Mouse (Mus musculus) kidney, adult 2 months (tissue): ENCODE data around the gene Gabbr1. TPM values are rescaled to one million over a fixed set of nuclear protein-coding genes. Genes with fewer than 3 reads are reported as not detected.

ENCODE experiments used
- DNase-seq: peaks from one replicate; pipeline ENCODE4 v3.0.0; 2021
- H3K27ac ChIP-seq: fragments of 200-500 bp; 2 replicates; pipeline ENCODE4 v1.5.1; 2012; ENCODE audit warnings: low read depth, low read length, control low read depth, inconsistent platforms; ENCODE audit not compliant: insufficient read depth
- H3K27me3 ChIP-seq: fragments of 200-500 bp; replicated peaks from 2 replicates; pipeline ENCODE4 v1.6.1; 2012; ENCODE audit warnings: mild to moderate bottlenecking, moderate library complexity, low read length, inconsistent platforms; ENCODE audit not compliant: control insufficient read depth, insufficient read depth
- H3K36me3 ChIP-seq: fragments of 200-500 bp; 2 replicates; pipeline ENCODE4 v1.6.1; 2012; ENCODE audit warnings: mild to moderate bottlenecking, moderate library complexity, low read length, inconsistent platforms; ENCODE audit not compliant: control insufficient read depth, insufficient read depth
- H3K4me1 ChIP-seq: fragments of 200-500 bp; 2 replicates; pipeline ENCODE4 v1.6.1; 2011; ENCODE audit warnings: low read length; ENCODE audit not compliant: control insufficient read depth, insufficient read depth
- H3K4me3 ChIP-seq: fragments of 200-500 bp; 2 replicates; pipeline ENCODE4 v1.5.1; 2011; ENCODE audit warnings: mild to moderate bottlenecking, low read depth, low read length, control low read depth; ENCODE audit not compliant: insufficient read depth
- CTCF ChIP-seq: fragments of 200-500 bp; conservative IDR thresholded peaks from 2 replicates; pipeline ENCODE4 v1.5.1; 2011; ENCODE audit warnings: low read depth, mild to moderate bottlenecking, control low read depth, low read length, moderate library complexity, mixed read lengths; ENCODE audit not compliant: insufficient read depth, insufficient read length
- POLR2A ChIP-seq: fragments of 200-500 bp; IDR thresholded peaks from one replicate; pipeline ENCODE4 v1.6.1; 2011; ENCODE audit warnings: low read depth, low read length, control low read depth
- WGBS: fragments of 180-500 bp; shearing (Covaris S2); methylation state at CpG from one replicate; pipeline ENCODE4 v1.1.7; 2018; 5-methylcytosine and 5-hydroxymethylcytosine counted together
- polyA plus RNA-seq: library from polyadenylated mRNA; depleted of rRNA; stranded (reverse); fragments of >200 nt; gene quantifications from 2 replicates; pipeline ENCODE4 v1.2.3, GENCODE M21; 2012

Gene Gabbr1
- polyA plus RNA-seq, 1 experiment: 21.0 TPM

DNA sequence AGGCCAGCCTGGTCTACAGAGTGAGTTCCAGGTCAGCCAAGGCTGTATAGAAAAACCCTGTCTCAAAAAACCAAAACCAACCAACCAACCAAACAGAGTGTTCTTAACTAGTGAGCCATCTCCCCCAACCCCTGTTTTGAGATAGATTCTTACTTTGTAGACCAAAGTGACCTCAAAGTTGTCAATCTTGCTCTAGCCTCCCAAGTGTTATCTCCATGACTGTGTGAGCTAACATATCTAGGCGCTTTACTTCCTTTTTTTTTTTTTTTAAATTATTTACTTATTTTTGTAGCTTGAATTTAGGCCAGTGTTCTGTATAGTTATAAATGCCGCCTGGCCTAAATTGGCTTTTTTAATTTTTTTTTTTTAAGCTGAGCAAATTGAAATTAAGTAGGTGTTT is 20.2 kb downstream of the Gabbr1 start:
- peaks cover 2% of the 10 kb centered on the region; the same call in 1 of the 2 replicates for H3K36me3 ChIP-seq
- no peaks in the 10 kb centered on the region for H3K4me1 ChIP-seq

GRCm38 (mm10) chr17:37067861-37068260 is 22.1 kb downstream of the Gabbr1 start:
- WGBS: 83% methylated on average over 1 of the region's 1 CpGs
- no peak for DNase-seq
- Histone ChIP-seq H3K27me3 (no peaks in the 10 kb centered on the region), H3K36me3 (peaks cover 2% of the 10 kb centered on the region; the same call in 1 of the 2 replicates), H3K27ac (no peak overlapping the region), H3K4me3 (no peak overlapping the region), H3K4me1 (no peaks in the 10 kb centered on the region)
- TF ChIP-seq POLR2A (no peak), CTCF (no peak)

More for the DNA sequence above, 20.2 kb downstream of the Gabbr1 start:
- DNase-seq: no peak
- Histone ChIP-seq H3K4me3 (no peak overlapping the region), H3K27ac (no peak overlapping the region), H3K27me3 (no peaks in the 10 kb centered on the region)
- no peak for TF ChIP-seq POLR2A
- TF ChIP-seq CTCF: no peak
- 94% methylated on average over 2 of the region's 2 CpGs for WGBS

DNA sequence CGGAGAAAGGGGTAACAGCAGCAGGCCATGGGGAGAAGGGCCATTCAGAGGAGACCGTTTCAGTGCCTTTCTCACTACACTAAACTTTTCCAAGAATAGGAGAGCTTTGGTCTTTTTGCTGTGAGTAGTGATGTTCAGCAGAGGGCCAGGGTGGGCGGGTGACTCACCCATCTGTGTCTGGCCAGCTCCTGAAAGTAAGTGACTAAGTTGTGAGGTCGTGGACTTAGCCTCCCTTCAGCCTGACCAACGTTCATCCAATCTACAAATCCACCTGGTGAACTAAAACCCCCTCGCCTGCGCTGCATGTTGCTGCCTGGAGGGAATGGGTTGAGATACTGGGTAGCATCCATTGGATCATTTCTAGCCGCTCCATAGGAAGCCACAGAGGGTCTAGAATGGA is 24.4 kb downstream of the Gabbr1 start:
- Histone ChIP-seq H3K4me1 (no peaks in the 10 kb centered on the region), H3K27ac (no peak overlapping the region), H3K36me3 (no peaks in the 10 kb centered on the region; the same call in 1 of the 2 replicates), H3K4me3 (no peak overlapping the region), H3K27me3 (no peaks in the 10 kb centered on the region)
- DNase-seq: no peak
- 85% methylated on average over 8 of the region's 8 CpGs for WGBS
- TF ChIP-seq CTCF (no peak), POLR2A (no peak)

GRCm38 (mm10) chr17:37072080-37072729 is 26.4 kb downstream of the Gabbr1 start:
- no peaks in the 10 kb centered on the region for H3K4me1 ChIP-seq
- TF ChIP-seq POLR2A (no peak), CTCF (no peak)
- no peaks in the 10 kb centered on the region for H3K27me3 ChIP-seq
- H3K36me3 ChIP-seq: no peaks in the 10 kb centered on the region; the same call in none of the 2 replicates
- H3K4me3 ChIP-seq: no peak overlapping the region
- H3K27ac ChIP-seq: no peak overlapping the region
- 84% methylated on average over 12 of the region's 12 CpGs for WGBS
- no peak for DNase-seq

GRCm38 (mm10) chr17:37072730-37073276 is 27.0 kb downstream of the Gabbr1 start:
- H3K36me3 ChIP-seq: no peaks in the 10 kb centered on the region; the same call in none of the 2 replicates
- no peak overlapping the region for H3K27ac ChIP-seq
- DNase-seq: no peak
- H3K4me1 ChIP-seq: no peaks in the 10 kb centered on the region
- TF ChIP-seq POLR2A (no peak), CTCF (no peak)
- 63% methylated on average over 11 of the region's 11 CpGs for WGBS
- no peak overlapping the region for H3K4me3 ChIP-seq
- no peaks in the 10 kb centered on the region for H3K27me3 ChIP-seq

- Histone ChIP-seq H3K4me3 (no peak overlapping the region), H3K27ac (no peak overlapping the region), H3K4me1 (0 out of 2 replicates have a peak, but pooled peaks cover 2% of the 10 kb centered on the region), H3K36me3 (no peaks in the 10 kb centered on the region; the same call in none of the 2 replicates), H3K27me3 (no peaks in the 10 kb centered on the region)
- 89% methylated on average over 6 of the region's 6 CpGs for WGBS
- TF ChIP-seq POLR2A (no peak), CTCF (no peak)
- no peak for DNase-seq
Observed at GRCm38 (mm10) chr17:37075181-37075580, 29.4 kb downstream of the Gabbr1 start.

GRCm38 (mm10) chr17:37075766-37076165 is 30.0 kb downstream of the Gabbr1 start:
- H3K27ac ChIP-seq: no peak overlapping the region
- WGBS: 94% methylated on average over 2 of the region's 2 CpGs
- no peak overlapping the region for H3K4me3 ChIP-seq
- TF ChIP-seq CTCF: no peak
- no peak for TF ChIP-seq POLR2A
- no peaks in the 10 kb centered on the region for H3K27me3 ChIP-seq
- 0 out of 2 replicates have a peak, but pooled peaks cover 2% of the 10 kb centered on the region for H3K4me1 ChIP-seq
- no peaks in the 10 kb centered on the region; the same call in none of the 2 replicates for H3K36me3 ChIP-seq
- no peak for DNase-seq
